Mouse (Mus musculus) embryonic facial prominence, embryonic 12.5 days (tissue): ENCODE measurements around the gene Mapkbp1. TPM values are rescaled to one million over a fixed set of nuclear protein-coding genes. Genes with fewer than 3 reads are reported as not detected.

Experiments used
- ATAC-seq: fragments of 200-750 bp; cut with Nextera tagmentation; 2 replicates; pipeline ENCODE4 v1.8.0; 2017; ENCODE audit not compliant: insufficient number of reproducible peaks, insufficient read depth, low FRiP score, low TSS enrichment
- H3K27ac ChIP-seq: fragments of 300-500 bp; sonication (generic); 2 replicates; pipeline ENCODE4 v1.5.1; 2016; ENCODE audit warnings: mild to moderate bottlenecking
- H3K27me3 ChIP-seq: fragments of 300-500 bp; sonication (generic); 2 replicates; pipeline ENCODE4 v1.6.1; 2016; ENCODE audit warnings: mild to moderate bottlenecking, moderate library complexity
- H3K36me3 ChIP-seq: fragments of 300-500 bp; sonication (generic); 2 replicates; pipeline ENCODE4 v1.6.1; 2016; ENCODE audit warnings: mild to moderate bottlenecking
- H3K4me1 ChIP-seq: fragments of 300-500 bp; sonication (generic); 2 replicates; pipeline ENCODE4 v1.6.1; 2016
- H3K4me2 ChIP-seq: fragments of 300-500 bp; sonication (generic); replicated peaks from 2 replicates; pipeline ENCODE4 v1.6.1; 2016; ENCODE audit warnings: mild to moderate bottlenecking, moderate library complexity
- H3K4me3 ChIP-seq: fragments of 300-500 bp; sonication (generic); 2 replicates; pipeline ENCODE4 v1.5.1; 2016; ENCODE audit warnings: mild to moderate bottlenecking
- H3K9ac ChIP-seq: fragments of 300-500 bp; sonication (generic); 2 replicates; pipeline ENCODE4 v1.6.1; 2016; ENCODE audit warnings: mild to moderate bottlenecking, moderate library complexity
- H3K9me3 ChIP-seq: fragments of 300-500 bp; sonication (generic); 2 replicates; pipeline ENCODE4 v1.6.1; 2016; ENCODE audit warnings: mild to moderate bottlenecking, moderate library complexity
- WGBS: fragments of 180-500 bp; shearing (Covaris S2); methylation state at CpG from one replicate; pipeline ENCODE4 v1.1.7; 2016; 5-methylcytosine and 5-hydroxymethylcytosine counted together
- polyA plus RNA-seq: library from polyadenylated mRNA; unstranded; fragments of >200 nt; fragmentation: Nextera tagmentation; extraction: Ambion mirVana; gene quantifications from 2 replicates; pipeline ENCODE4 v1.2.1, GENCODE M21; 2016

Mapkbp1 gene
- polyA plus RNA-seq, 1 experiment from 2014 or later: 3.9 TPM

- no peak for ATAC-seq
- no peak overlapping the region for H3K27ac ChIP-seq
- H3K4me2 ChIP-seq: no peak overlapping the region
- no peaks in the 10 kb centered on the region for H3K4me1 ChIP-seq
- H3K9ac ChIP-seq: no peak overlapping the region
- no peaks in the 10 kb centered on the region for H3K36me3 ChIP-seq
- H3K27me3 ChIP-seq: no peaks in the 10 kb centered on the region
- WGBS: 88% methylated on average over 3 of the region's 3 CpGs
- no peak overlapping the region for H3K4me3 ChIP-seq
- no peaks in the 10 kb centered on the region for H3K9me3 ChIP-seq
Observed at GRCm38 (mm10) chr2:120059466-120059865, 87.0 kb downstream of the Mapkbp1 start.

GRCm38 (mm10) chr2:120060190-120060589 lies 87.7 kb downstream of the Mapkbp1 start:
- H3K36me3 ChIP-seq: no peaks in the 10 kb centered on the region
- no peak overlapping the region for H3K4me2 ChIP-seq
- no peaks in the 10 kb centered on the region for H3K27me3 ChIP-seq
- no peaks in the 10 kb centered on the region for H3K4me1 ChIP-seq
- H3K27ac ChIP-seq: no peak overlapping the region
- 53% methylated on average over 6 of the region's 6 CpGs for WGBS
- ATAC-seq: no peak
- H3K9ac ChIP-seq: no peak overlapping the region
- H3K4me3 ChIP-seq: no peak overlapping the region
- no peaks in the 10 kb centered on the region for H3K9me3 ChIP-seq

- no peak for ATAC-seq
- H3K9me3 ChIP-seq: no peaks in the 10 kb centered on the region
- H3K4me1 ChIP-seq: no peaks in the 10 kb centered on the region
- H3K36me3 ChIP-seq: no peaks in the 10 kb centered on the region
- H3K9ac ChIP-seq: no peak overlapping the region
- WGBS: 61% methylated on average over 9 of the region's 9 CpGs
- no peak overlapping the region for H3K27ac ChIP-seq
- no peak overlapping the region for H3K4me2 ChIP-seq
- no peak overlapping the region for H3K4me3 ChIP-seq
- H3K27me3 ChIP-seq: no peaks in the 10 kb centered on the region
Observed at GRCm38 (mm10) chr2:120060651-120061050, 88.2 kb downstream of the Mapkbp1 start.

- Histone ChIP-seq H3K27me3 (no peaks in the 10 kb centered on the region), H3K4me3 (no peak overlapping the region), H3K9ac (no peak overlapping the region), H3K9me3 (no peaks in the 10 kb centered on the region), H3K4me1 (no peaks in the 10 kb centered on the region), H3K4me2 (no peak overlapping the region), H3K27ac (no peak overlapping the region), H3K36me3 (no peaks in the 10 kb centered on the region)
- WGBS: 83% methylated on average over 8 of the region's 8 CpGs
- ATAC-seq: no peak
Observed at GRCm38 (mm10) chr2:120062248-120062647, 89.7 kb downstream of the Mapkbp1 start.

- no peaks in the 10 kb centered on the region; the same call in 1 of the 2 replicates for H3K4me1 ChIP-seq
- H3K9me3 ChIP-seq: no peaks in the 10 kb centered on the region
- peaks cover 9% of the 10 kb centered on the region; the same call in 1 of the 2 replicates for H3K27me3 ChIP-seq
- H3K36me3 ChIP-seq: no peaks in the 10 kb centered on the region
- no peak overlapping the region for H3K4me2 ChIP-seq
- 81% methylated on average over 6 of the region's 6 CpGs for WGBS
- no peak overlapping the region for H3K9ac ChIP-seq
- H3K27ac ChIP-seq: no peak overlapping the region
- no peak for ATAC-seq
- H3K4me3 ChIP-seq: no peak overlapping the region
Observed at GRCm38 (mm10) chr2:120064639-120065038, 92.1 kb downstream of the Mapkbp1 start.

GRCm38 (mm10) chr2:120065243-120065642 lies 92.7 kb downstream of the Mapkbp1 start:
- no peak for ATAC-seq
- Histone ChIP-seq H3K9ac (no peak overlapping the region), H3K27me3 (peaks cover 9% of the 10 kb centered on the region; the same call in 1 of the 2 replicates), H3K36me3 (no peaks in the 10 kb centered on the region), H3K4me3 (no peak overlapping the region), H3K4me2 (no peak overlapping the region), H3K27ac (no peak overlapping the region), H3K9me3 (no peaks in the 10 kb centered on the region), H3K4me1 (no peaks in the 10 kb centered on the region; the same call in 1 of the 2 replicates)
- WGBS: 86% methylated on average over 10 of the region's 10 CpGs

- H3K27ac ChIP-seq: no peak overlapping the region
- H3K4me3 ChIP-seq: no peak overlapping the region
- H3K4me1 ChIP-seq: no peaks in the 10 kb centered on the region; the same call in 1 of the 2 replicates
- H3K9ac ChIP-seq: no peak overlapping the region
- no peak for ATAC-seq
- H3K4me2 ChIP-seq: no peak overlapping the region
- WGBS: 87% methylated on average over 3 of the region's 3 CpGs
- H3K9me3 ChIP-seq: no peaks in the 10 kb centered on the region
- H3K36me3 ChIP-seq: no peaks in the 10 kb centered on the region
- H3K27me3 ChIP-seq: peaks cover 9% of the 10 kb centered on the region; the same call in 1 of the 2 replicates
Observed at GRCm38 (mm10) chr2:120066224-120066623, 93.7 kb downstream of the Mapkbp1 start.

GRCm38 (mm10) chr2:120068555-120069465 lies 96.3 kb downstream of the Mapkbp1 start:
- no peak overlapping the region for H3K4me3 ChIP-seq
- H3K4me1 ChIP-seq: no peaks in the 10 kb centered on the region; the same call in 1 of the 2 replicates
- no peak overlapping the region for H3K9ac ChIP-seq
- no peak overlapping the region for H3K4me2 ChIP-seq
- peaks cover 9% of the 10 kb centered on the region; the same call in 1 of the 2 replicates for H3K27me3 ChIP-seq
- H3K36me3 ChIP-seq: no peaks in the 10 kb centered on the region
- 0 out of 2 replicates have a peak overlapping the region, but pooled peaks have one; percentile 17 for H3K27ac ChIP-seq
- H3K9me3 ChIP-seq: no peaks in the 10 kb centered on the region
- ATAC-seq: peak; percentile 56
- WGBS: 43% methylated on average over 16 of the region's 16 CpGs

- H3K9ac ChIP-seq: no peak overlapping the region
- no peak overlapping the region for H3K4me3 ChIP-seq
- no peak overlapping the region for H3K27ac ChIP-seq
- peaks cover 9% of the 10 kb centered on the region; the same call in 1 of the 2 replicates for H3K27me3 ChIP-seq
- 64% methylated on average over 8 of the region's 8 CpGs for WGBS
- H3K4me1 ChIP-seq: no peaks in the 10 kb centered on the region; the same call in 1 of the 2 replicates
- H3K4me2 ChIP-seq: no peak overlapping the region
- H3K36me3 ChIP-seq: no peaks in the 10 kb centered on the region
- no peaks in the 10 kb centered on the region for H3K9me3 ChIP-seq
- ATAC-seq: no peak
Observed at GRCm38 (mm10) chr2:120069466-120069990, 97.0 kb downstream of the Mapkbp1 start.

- peaks cover 32% of the 10 kb centered on the region for H3K27me3 ChIP-seq
- H3K36me3 ChIP-seq: no peaks in the 10 kb centered on the region
- no peak overlapping the region for H3K27ac ChIP-seq
- no peaks in the 10 kb centered on the region for H3K9me3 ChIP-seq
- no peak for ATAC-seq
- no peak overlapping the region for H3K4me2 ChIP-seq
- WGBS: 89% methylated on average over 4 of the region's 4 CpGs
- no peak overlapping the region for H3K4me3 ChIP-seq
- no peak overlapping the region for H3K9ac ChIP-seq
- H3K4me1 ChIP-seq: peaks cover 4% of the 10 kb centered on the region; the same call in 1 of the 2 replicates
Observed at GRCm38 (mm10) chr2:120074096-120074495, 101.6 kb downstream of the Mapkbp1 start.

- H3K4me1 ChIP-seq: peaks cover 4% of the 10 kb centered on the region; the same call in 1 of the 2 replicates
- H3K27me3 ChIP-seq: peaks cover 28% of the 10 kb centered on the region
- H3K9ac ChIP-seq: no peak overlapping the region
- no peaks in the 10 kb centered on the region for H3K36me3 ChIP-seq
- peak overlapping the region; percentile 56 for H3K4me2 ChIP-seq
- 1% methylated on average over 34 of the region's 36 CpGs for WGBS
- no peaks in the 10 kb centered on the region for H3K9me3 ChIP-seq
- no peak overlapping the region for H3K27ac ChIP-seq
- ATAC-seq: peak; percentile 61
- H3K4me3 ChIP-seq: peak overlapping the region; percentile 29
Observed at GRCm38 (mm10) chr2:120076076-120076705, 103.7 kb downstream of the Mapkbp1 start.
